Mouse (Mus musculus): Measurements from ENCODE around the gene Dmrtc2. TPM values are rescaled to one million over a fixed set of nuclear protein-coding genes. Genes with fewer than 3 reads are reported as not detected.

Dmrtc2 gene
- polyA plus RNA-seq, 1 experiment from 2014 or later, result not detected

DNA sequence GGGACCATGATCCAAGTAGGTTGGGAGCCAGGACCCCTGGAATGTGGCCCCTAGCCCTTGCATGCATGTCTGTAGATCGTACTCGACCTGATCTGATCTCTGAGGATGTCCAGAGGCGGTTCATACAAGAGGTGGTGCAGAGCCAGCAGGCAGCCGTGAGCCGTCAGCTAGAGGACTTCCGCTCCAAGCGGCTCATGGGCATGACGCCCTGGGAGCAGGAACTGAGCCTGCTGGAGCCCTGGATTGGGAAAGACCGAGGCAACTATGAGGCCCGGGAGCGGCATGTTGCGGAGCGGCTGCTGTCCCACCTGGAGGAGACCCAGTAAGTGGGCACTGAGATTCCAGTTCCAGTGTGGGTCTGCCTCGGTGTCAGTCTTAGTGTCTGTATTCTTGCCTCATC lies 42.6 kb downstream of the Dmrtc2 start:
- H3K36me3 ChIP-seq (ENCODE audit: control insufficient read depth, insufficient read depth, low read length), result peaks cover 11% of the 10 kb centered on the region

DNA sequence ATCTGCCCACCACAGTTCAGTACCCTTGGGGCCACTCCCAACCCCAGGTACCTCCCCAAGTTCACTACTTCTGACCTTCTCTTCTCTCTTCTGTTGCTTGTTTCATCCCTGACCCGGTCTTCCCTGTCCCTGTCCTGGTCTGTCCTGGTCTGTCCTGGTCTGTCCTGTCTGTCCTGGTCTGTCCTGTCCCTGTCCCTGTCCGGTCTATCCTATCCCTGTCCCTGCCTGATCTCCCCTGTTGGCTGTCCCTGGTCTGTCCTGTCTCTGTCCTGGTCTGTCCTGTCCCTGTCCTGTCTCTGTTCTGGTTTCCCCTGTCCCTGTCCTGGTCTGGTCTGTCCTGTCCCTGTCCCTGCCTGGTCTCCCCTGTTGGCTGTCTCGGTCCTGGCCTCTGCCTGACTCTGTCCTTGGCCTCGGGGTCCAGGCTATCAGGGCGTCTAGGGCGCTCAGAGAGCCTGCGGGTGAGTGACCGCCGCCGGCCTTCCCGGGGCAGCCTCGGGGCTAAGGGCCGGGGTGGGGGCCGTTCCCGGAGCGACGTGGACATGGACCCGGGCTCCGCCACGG lies 49.0 kb downstream of the Dmrtc2 start:
- Histone ChIP-seq H3K4me3 (ENCODE audit: low read depth, low read length) (no peak overlapping the region), H3K9ac (ENCODE audit: low read depth, low read length) (no peak overlapping the region), H3K4me2 (no peak overlapping the region), H3K4me1 (ENCODE audit: control insufficient read depth, insufficient read depth, low read length) (no peaks in the 10 kb centered on the region), H3K27me3 (ENCODE audit: control insufficient read depth, insufficient read depth, low read length) (no peaks in the 10 kb centered on the region), H3K27ac (ENCODE audit: low read depth, low read length) (no peak overlapping the region), H3K9me3 (replicated peaks; ENCODE audit: control insufficient read depth, low read length) (no peaks in the 10 kb centered on the region), H3K36me3 (ENCODE audit: control insufficient read depth, insufficient read depth, low read length) (peaks cover 45% of the 10 kb centered on the region)
- no peak for ATAC-seq (replicated peaks; ENCODE audit: insufficient number of reproducible peaks, low FRiP score, low TSS enrichment)
- WGBS (ENCODE audit: insufficient replicate concordance), result 92% methylated on average over 20 of the region's 20 CpGs

More for the DNA sequence above, 42.6 kb downstream of the Dmrtc2 start:
- WGBS (ENCODE audit: insufficient replicate concordance), result 94% methylated on average over 14 of the region's 14 CpGs
- Histone ChIP-seq H3K27ac (ENCODE audit: low read depth, low read length) (no peak overlapping the region), H3K27me3 (ENCODE audit: control insufficient read depth, insufficient read depth, low read length) (no peaks in the 10 kb centered on the region), H3K9ac (ENCODE audit: low read depth, low read length) (no peak overlapping the region), H3K4me2 (no peak overlapping the region), H3K4me1 (ENCODE audit: control insufficient read depth, insufficient read depth, low read length) (peaks cover 3% of the 10 kb centered on the region; the same call in 1 of the 2 replicates), H3K4me3 (ENCODE audit: low read depth, low read length) (no peak overlapping the region), H3K9me3 (replicated peaks; ENCODE audit: control insufficient read depth, low read length) (no peaks in the 10 kb centered on the region)
- no peak for ATAC-seq (replicated peaks; ENCODE audit: insufficient number of reproducible peaks, low FRiP score, low TSS enrichment)

DNA sequence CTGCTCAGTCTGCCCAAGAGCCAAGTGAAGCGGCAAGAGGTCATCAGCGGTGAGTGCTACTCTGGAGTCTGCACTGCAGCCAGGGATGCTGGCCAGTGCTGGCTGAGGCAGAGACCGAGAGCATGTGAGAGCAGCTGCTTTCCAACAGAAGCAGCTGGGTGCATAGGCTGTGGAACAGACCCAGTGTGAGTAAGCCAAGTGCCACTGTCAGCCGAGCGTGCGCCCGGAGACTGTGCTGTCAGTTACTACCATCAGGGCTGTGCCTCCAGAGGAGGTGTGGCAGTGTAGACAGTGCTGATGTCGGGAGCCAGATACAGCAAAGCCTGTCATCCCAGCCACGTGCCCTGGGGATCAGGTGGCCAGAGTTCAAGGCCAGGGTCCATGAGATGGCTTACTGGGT lies 49.9 kb downstream of the Dmrtc2 start:
- no peak overlapping the region for H3K9ac ChIP-seq (ENCODE audit: low read depth, low read length)
- H3K27ac ChIP-seq (ENCODE audit: low read depth, low read length), result no peak overlapping the region
- no peaks in the 10 kb centered on the region for H3K4me1 ChIP-seq (ENCODE audit: control insufficient read depth, insufficient read depth, low read length)
- ATAC-seq (replicated peaks; ENCODE audit: insufficient number of reproducible peaks, low FRiP score, low TSS enrichment), result no peak
- no peak overlapping the region for H3K4me3 ChIP-seq (ENCODE audit: low read depth, low read length)
- 92% methylated on average over 9 of the region's 9 CpGs for WGBS (ENCODE audit: insufficient replicate concordance)
- peaks cover 50% of the 10 kb centered on the region for H3K36me3 ChIP-seq (ENCODE audit: control insufficient read depth, insufficient read depth, low read length)
- H3K27me3 ChIP-seq (ENCODE audit: control insufficient read depth, insufficient read depth, low read length), result no peaks in the 10 kb centered on the region
- no peaks in the 10 kb centered on the region for H3K9me3 ChIP-seq (replicated peaks; ENCODE audit: control insufficient read depth, low read length)
- H3K4me2 ChIP-seq, result no peak overlapping the region

Other genes with a start within 250 kb of the Dmrtc2 start
- gene Lypd3, start 233.5 kb upstream of the Dmrtc2 start, polyA plus RNA-seq (2014; fragmentation: Nextera tagmentation; extraction: Ambion mirVana), result 0.09 TPM in 1 of 2 replicates, not detected in the other
- not detected in 2 replicates for gene Tex101, start 193.4 kb upstream of the Dmrtc2 start, polyA plus RNA-seq (2014; fragmentation: Nextera tagmentation; extraction: Ambion mirVana)
- gene BC049730, start 160.8 kb upstream of the Dmrtc2 start, polyA plus RNA-seq (2014; fragmentation: Nextera tagmentation; extraction: Ambion mirVana), result not detected in 2 replicates
- gene Gm4763, start 143.1 kb upstream of the Dmrtc2 start, polyA plus RNA-seq (2014; fragmentation: Nextera tagmentation; extraction: Ambion mirVana), result not detected in 2 replicates
- 0.11 TPM in 1 of 2 replicates, not detected in the other for gene Cd177, start 109.7 kb upstream of the Dmrtc2 start, polyA plus RNA-seq (2014; fragmentation: Nextera tagmentation; extraction: Ambion mirVana)
- gene Ceacam10, start 92.9 kb upstream of the Dmrtc2 start, polyA plus RNA-seq (2014; fragmentation: Nextera tagmentation; extraction: Ambion mirVana), result not detected in 2 replicates
- gene Gm9844, start 7.8 kb upstream of the Dmrtc2 start, polyA plus RNA-seq (2014; fragmentation: Nextera tagmentation; extraction: Ambion mirVana), result 12.4 and 14.5 TPM in 2 replicates
- gene Lypd4, start 116 bp upstream of the Dmrtc2 start, polyA plus RNA-seq (2014; fragmentation: Nextera tagmentation; extraction: Ambion mirVana), result not detected in 2 replicates
- gene Rps19, start 14.3 kb downstream of the Dmrtc2 start, polyA plus RNA-seq (2014; fragmentation: Nextera tagmentation; extraction: Ambion mirVana), result 1,535 and 1,579 TPM in 2 replicates
- 0.14 and 0.30 TPM in 2 replicates for gene Cd79a, start 27.3 kb downstream of the Dmrtc2 start, polyA plus RNA-seq (2014; fragmentation: Nextera tagmentation; extraction: Ambion mirVana)
- 59.2 and 63.3 TPM in 2 replicates for gene Arhgef1, start 32.9 kb downstream of the Dmrtc2 start, polyA plus RNA-seq (2014; fragmentation: Nextera tagmentation; extraction: Ambion mirVana)
- not detected in 2 replicates for gene Gm4881, start 74.4 kb downstream of the Dmrtc2 start, polyA plus RNA-seq (2014; fragmentation: Nextera tagmentation; extraction: Ambion mirVana)
- 157 and 163 TPM in 2 replicates for gene Rabac1, start 102.7 kb downstream of the Dmrtc2 start, polyA plus RNA-seq (2014; fragmentation: Nextera tagmentation; extraction: Ambion mirVana)
- 2.3 and 4.1 TPM in 2 replicates for gene Atp1a3, start 135.9 kb downstream of the Dmrtc2 start, polyA plus RNA-seq (2014; fragmentation: Nextera tagmentation; extraction: Ambion mirVana)
- gene Grik5, start 202.3 kb downstream of the Dmrtc2 start, polyA plus RNA-seq (2014; fragmentation: Nextera tagmentation; extraction: Ambion mirVana), result 5.7 and 8.1 TPM in 2 replicates
- 14.9 and 15.7 TPM in 2 replicates for gene Zfp574, start 202.5 kb downstream of the Dmrtc2 start, polyA plus RNA-seq (2014; fragmentation: Nextera tagmentation; extraction: Ambion mirVana)

Data from heart, embryonic 11.5 days (tissue).